Mouse (Mus musculus) left cerebral cortex, adult 18-20 months (tissue): ENCODE results near the gene Tmprss15. TPM values are rescaled to one million over a fixed set of nuclear protein-coding genes. Genes with fewer than 3 reads are reported as not detected.

Source experiments
- DNase-seq, 2 experiments: peaks; one replicate each; pipeline ENCODE4 v3.0.0; 2021 to 2022; ENCODE audit warnings: low spot score in 2 of 2, mixed read lengths in 1 of 2
- total RNA-seq, 2 experiments: library from RNA; stranded (reverse); gene quantifications; 2 replicates each; pipeline ENCODE4 v1.2.3; 2021

Gene Tmprss15
- total RNA-seq, 2 experiments from 2014 or later: not detected

DNA sequence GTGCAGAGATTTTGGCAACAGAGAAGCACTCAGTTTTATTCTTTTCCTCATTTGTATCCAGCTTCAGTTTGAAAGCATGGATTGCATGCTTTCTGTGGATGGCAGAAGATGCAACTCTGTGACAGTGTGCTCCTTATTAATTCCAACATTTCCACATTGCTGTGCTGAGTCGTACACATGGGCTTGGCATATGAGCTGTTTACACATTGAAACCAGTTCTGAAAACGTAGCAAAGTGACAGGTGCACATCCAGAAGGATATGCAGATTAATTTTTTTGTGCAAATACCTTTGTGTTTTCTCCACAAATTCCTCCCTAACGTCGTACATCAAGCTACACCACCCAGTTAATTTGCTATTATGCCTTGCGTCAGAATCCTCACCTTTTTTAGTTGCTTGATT is 168.3 kb downstream of the Tmprss15 start:
- DNase-seq: no peak

Other genes starting within 250 kb of the Tmprss15 start
- gene Chodl, start 160.1 kb downstream of the Tmprss15 start, total RNA-seq: 1 to 10 TPM in 1 of 2 experiments, under 1 TPM in 1; 0.77 to 1.0 TPM